Mouse (Mus musculus): Measurements from ENCODE around the gene Map4k2. TPM values are rescaled to one million over a fixed set of nuclear protein-coding genes. Genes with fewer than 3 reads are reported as not detected.

Gene Map4k2
- polyA plus RNA-seq, 1 experiment from 2014 or later, result 45.6 TPM

GRCm38 (mm10) chr19:6334673-6335457, 6.1 kb upstream of the Map4k2 start, which contains the start of gene Men1:
TSS of gene Men1 (plus strand) at chr19:6334979.
- ATAC-seq, result peak; percentile 88
- H3K27me3 ChIP-seq, result no peaks in the 10 kb centered on the region
- CTCF ChIA-PET, result interaction anchor here (0.7 to 1.7 kb wide), 7 partner anchors 12 to 194 kb away, joined by 3 to 9 read pairs (median 3); partner anchors contain the start of genes Arl2 and Batf2
- POLR2A ChIA-PET, result interaction anchor here (0.6 to 1.1 kb wide), 2 partner anchors 20 to 37 kb away, joined by 3 read pairs; no protein-coding TSS in a partner anchor
- peak; percentile 85 for DNase-seq (ENCODE audit: low read depth, low spot score)
- in situ Hi-C loops (cut with MboI; ENCODE audit: low pct_unique_long_range_greater_than_20kb), result loop anchor here (10.0 kb wide), 1 partner anchor 370 kb away; the partner anchor contains the start of gene Pola2
- no peak for TF ChIP-seq CTCF (IDR thresholded peaks at IDR 0.05)

GRCm38 (mm10) chr19:6335458-6335827, 5.5 kb upstream of the Map4k2 start:
- ATAC-seq (peak; percentile 6), DNase-seq (ENCODE audit: low read depth, low spot score) (no peak)
- CTCF ChIA-PET, result interaction anchor here (0.9 kb wide), 1 partner anchor 74 kb away, joined by 3 read pairs; no protein-coding TSS in a partner anchor

DNA sequence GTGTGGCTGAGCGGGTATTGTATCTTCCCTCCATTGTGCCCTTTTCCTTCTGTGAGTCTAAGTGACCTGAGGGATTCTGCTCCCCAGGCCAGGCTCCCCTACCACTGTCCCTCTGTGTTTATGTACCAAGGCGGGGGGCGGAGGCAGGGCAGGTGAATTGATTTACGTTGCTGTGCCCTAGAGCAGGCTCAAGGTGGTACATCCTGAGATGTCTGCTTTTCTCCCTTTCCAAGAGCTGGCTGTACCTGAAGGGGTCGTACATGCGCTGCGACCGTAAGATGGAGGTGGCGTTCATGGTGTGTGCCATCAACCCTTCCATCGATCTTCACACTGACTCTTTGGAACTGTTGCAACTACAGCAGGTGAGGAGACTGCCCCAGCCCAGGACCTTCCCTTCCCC, 4.0 kb upstream of the Map4k2 start:
- no peak for ATAC-seq
- no peak for DNase-seq (ENCODE audit: low read depth, low spot score)
- no peak for TF ChIP-seq CTCF (IDR thresholded peaks at IDR 0.05)
- H3K27me3 ChIP-seq, result no peaks in the 10 kb centered on the region
- POLR2A ChIA-PET, result no interaction called here
- in situ Hi-C loops (cut with MboI; ENCODE audit: low pct_unique_long_range_greater_than_20kb), result loop anchor here (10.0 kb wide), 1 partner anchor 372 kb away; the partner anchor contains the start of gene Pola2
- CTCF ChIA-PET, result interaction anchor here (0.9 to 1.8 kb wide), 2 partner anchors 69 to 74 kb away, joined by 3 to 5 read pairs; no protein-coding TSS in a partner anchor

More at GRCm38 (mm10) chr19:6335458-6335827, 5.5 kb upstream of the Map4k2 start:
- no peak for TF ChIP-seq CTCF (IDR thresholded peaks at IDR 0.05)
- H3K27me3 ChIP-seq, result no peaks in the 10 kb centered on the region
- in situ Hi-C loops (cut with MboI; ENCODE audit: low pct_unique_long_range_greater_than_20kb), result loop anchor here (10.0 kb wide), 1 partner anchor 371 kb away; the partner anchor contains the start of gene Pola2
- POLR2A ChIA-PET, result interaction anchor here (0.6 kb wide), 1 partner anchor 19 kb away, joined by 3 read pairs; no protein-coding TSS in a partner anchor

GRCm38 (mm10) chr19:6338171-6338570, 2.8 kb upstream of the Map4k2 start:
- in situ Hi-C loops (cut with MboI; ENCODE audit: low pct_unique_long_range_greater_than_20kb), result loop anchor here (10.0 kb wide), 1 partner anchor 373 kb away; the partner anchor contains the start of gene Pola2
- ATAC-seq (no peak), DNase-seq (ENCODE audit: low read depth, low spot score) (no peak)
- CTCF ChIA-PET, result interaction anchor here (1.8 kb wide), 1 partner anchor 75 kb away, joined by 5 read pairs; no protein-coding TSS in a partner anchor
- no peak for TF ChIP-seq CTCF (IDR thresholded peaks at IDR 0.05)
- no peaks in the 10 kb centered on the region for H3K27me3 ChIP-seq
- POLR2A ChIA-PET, result no interaction called here

- POLR2A ChIA-PET, result no interaction called here
- DNase-seq (ENCODE audit: low read depth, low spot score) (no peak), ATAC-seq (no peak)
- no peak for TF ChIP-seq CTCF (IDR thresholded peaks at IDR 0.05)
- H3K27me3 ChIP-seq, result no peaks in the 10 kb centered on the region
- CTCF ChIA-PET, result no interaction called here
- in situ Hi-C loops (cut with MboI; ENCODE audit: low pct_unique_long_range_greater_than_20kb), result loop anchor here (10.0 kb wide), 1 partner anchor 374 kb away; the partner anchor contains the start of gene Pola2
These were observed 2.2 kb upstream of the Map4k2 start for GRCm38 (mm10) chr19:6338716-6339115.

DNA sequence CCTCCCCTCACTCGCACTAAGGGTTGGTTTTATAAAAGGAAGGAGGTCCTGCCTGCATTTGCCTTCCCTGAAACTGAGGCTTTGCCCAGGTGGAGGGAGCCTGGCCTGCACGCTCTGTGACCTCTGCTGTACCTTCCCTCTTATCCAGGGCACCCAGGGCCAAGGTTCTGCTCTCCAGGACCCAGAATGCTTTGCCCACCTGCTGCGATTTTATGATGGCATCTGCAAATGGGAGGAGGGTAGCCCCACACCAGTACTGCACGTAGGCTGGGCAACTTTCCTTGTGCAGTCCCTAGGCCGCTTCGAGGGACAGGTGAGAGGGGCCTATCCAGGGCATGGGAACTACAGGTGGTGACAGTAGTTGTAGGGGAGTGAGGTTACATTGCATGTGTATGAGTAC, 1.7 kb upstream of the Map4k2 start:
- no peak for TF ChIP-seq CTCF (IDR thresholded peaks at IDR 0.05)
- POLR2A ChIA-PET, result no interaction called here
- DNase-seq (ENCODE audit: low read depth, low spot score) (no peak), ATAC-seq (no peak)
- in situ Hi-C loops (cut with MboI; ENCODE audit: low pct_unique_long_range_greater_than_20kb), result loop anchor here (10.0 kb wide), 1 partner anchor 374 kb away; the partner anchor contains the start of gene Pola2
- CTCF ChIA-PET, result no interaction called here
- H3K27me3 ChIP-seq, result no peaks in the 10 kb centered on the region

GRCm38 (mm10) chr19:6339890-6340504, 938 bp upstream of the Map4k2 start:
- ChIA-PET POLR2A (interaction anchor here (1.1 kb wide), 1 partner anchor 198 kb away, joined by 3 read pairs; the partner anchor contains the start of gene Arl2), CTCF (no interaction called here)
- no peaks in the 10 kb centered on the region for H3K27me3 ChIP-seq
- in situ Hi-C loops (cut with MboI; ENCODE audit: low pct_unique_long_range_greater_than_20kb), result loop anchor here (10.0 kb wide), 1 partner anchor 375 kb away; the partner anchor contains the start of gene Pola2
- no peak for TF ChIP-seq CTCF (IDR thresholded peaks at IDR 0.05)
- DNase-seq (ENCODE audit: low read depth, low spot score) (no peak), ATAC-seq (no peak)

DNA sequence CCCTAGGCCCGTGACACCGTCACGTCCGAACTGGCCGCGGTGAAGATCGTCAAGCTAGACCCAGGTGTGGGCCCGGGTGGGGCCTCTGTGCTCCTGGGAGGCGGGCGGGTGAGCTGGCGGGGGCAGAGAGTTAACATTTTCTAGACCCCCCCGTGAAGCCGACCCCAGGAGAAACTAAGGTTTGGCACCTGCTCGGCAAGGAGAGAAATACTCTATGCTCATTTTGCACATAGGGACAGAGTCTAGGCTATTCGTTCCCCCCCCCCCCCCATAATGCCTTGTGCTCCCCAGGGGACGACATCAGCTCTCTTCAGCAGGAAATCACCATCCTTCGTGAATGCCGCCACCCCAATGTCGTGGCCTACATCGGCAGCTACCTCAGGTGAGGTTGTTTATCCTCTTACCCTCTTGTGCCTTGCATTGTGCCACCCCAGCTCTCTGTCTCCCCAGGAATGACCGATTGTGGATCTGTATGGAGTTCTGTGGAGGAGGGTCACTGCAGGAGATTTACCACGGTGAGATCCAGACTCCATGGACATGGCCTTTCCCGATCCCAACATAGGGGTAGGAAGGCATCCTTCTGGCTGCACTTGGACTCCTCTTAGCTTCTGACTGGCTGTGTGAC, 630 bp downstream of the Map4k2 start:
- H3K27me3 ChIP-seq, result no peaks in the 10 kb centered on the region
- ATAC-seq (no peak), DNase-seq (ENCODE audit: low read depth, low spot score) (no peak)
- POLR2A ChIA-PET, result interaction anchor here (0.7 to 2.0 kb wide), 3 partner anchors 9 to 325 kb away, joined by 4 to 7 read pairs (median 5); no protein-coding TSS in a partner anchor
- no peak for TF ChIP-seq CTCF (IDR thresholded peaks at IDR 0.05)
- in situ Hi-C loops (cut with MboI; ENCODE audit: low pct_unique_long_range_greater_than_20kb), result no loop called here
- CTCF ChIA-PET, result interaction anchor here (0.9 kb wide), 1 partner anchor 79 kb away, joined by 3 read pairs; no protein-coding TSS in a partner anchor

- in situ Hi-C loops (cut with MboI; ENCODE audit: low pct_unique_long_range_greater_than_20kb), result no loop called here
- H3K27me3 ChIP-seq, result no peaks in the 10 kb centered on the region
- POLR2A ChIA-PET, result interaction anchor here (2.0 kb wide), 1 partner anchor 8 kb away, joined by 5 read pairs; no protein-coding TSS in a partner anchor
- ATAC-seq (no peak), DNase-seq (ENCODE audit: low read depth, low spot score) (no peak)
- CTCF ChIA-PET, result no interaction called here
- no peak for TF ChIP-seq CTCF (IDR thresholded peaks at IDR 0.05)
These were observed 1.5 kb downstream of the Map4k2 start for GRCm38 (mm10) chr19:6342276-6342933.

All from Patski (cell line).